Mouse (Mus musculus): ENCODE results near the gene Kcnq1.
A peak's percentile ranks its signal among the peaks of the same experiment; 100 is the strongest.

The Kcnq1 gene

GRCm38 (mm10) chr7:143124902-143125301 lies 18.7 kb downstream of the Kcnq1 start:
- no peaks in the 10 kb centered on the region for H3K36me3 ChIP-seq (ENCODE audit: insufficient read depth, low read length)
- peaks cover 66% of the 10 kb centered on the region for H3K4me1 ChIP-seq (replicated peaks; ENCODE audit: low read depth, low read length)
- TF ChIP-seq POU5F1 (IDR thresholded peaks at IDR 0.05; ENCODE audit: borderline replicate concordance, low read length): no peak
- TF ChIP-seq CTCF (conservative IDR thresholded peaks at IDR 0.05; ENCODE audit: low read length): no peak
- TF ChIP-seq NANOG (IDR thresholded peaks at IDR 0.05; ENCODE audit: borderline replicate concordance, low read length): no peak
- peak overlapping the region; percentile 64 for H3K4me3 ChIP-seq (replicated peaks; ENCODE audit: low read length)
- peaks cover 5% of the 10 kb centered on the region for H3K27me3 ChIP-seq (ENCODE audit: insufficient read depth, low read length)
- no peaks in the 10 kb centered on the region for H3K9me3 ChIP-seq (ENCODE audit: low read length)

- Histone ChIP-seq H3K9me3 (ENCODE audit: low read length) (no peaks in the 10 kb centered on the region), H3K4me3 (replicated peaks; ENCODE audit: low read length) (no peak overlapping the region), H3K36me3 (ENCODE audit: insufficient read depth, low read length) (no peaks in the 10 kb centered on the region), H3K4me1 (replicated peaks; ENCODE audit: low read depth, low read length) (no peaks in the 10 kb centered on the region), H3K27me3 (ENCODE audit: insufficient read depth, low read length) (peaks cover 43% of the 10 kb centered on the region)
- TF ChIP-seq NANOG (IDR thresholded peaks at IDR 0.05; ENCODE audit: borderline replicate concordance, low read length): no peak
- TF ChIP-seq CTCF (conservative IDR thresholded peaks at IDR 0.05; ENCODE audit: low read length): no peak
- TF ChIP-seq POU5F1 (IDR thresholded peaks at IDR 0.05; ENCODE audit: borderline replicate concordance, low read length): no peak
Observed at GRCm38 (mm10) chr7:143132815-143133214, 26.7 kb downstream of the Kcnq1 start.

- Histone ChIP-seq H3K4me1 (replicated peaks; ENCODE audit: low read depth, low read length) (no peaks in the 10 kb centered on the region), H3K9me3 (ENCODE audit: low read length) (no peaks in the 10 kb centered on the region), H3K4me3 (replicated peaks; ENCODE audit: low read length) (no peak overlapping the region), H3K36me3 (ENCODE audit: insufficient read depth, low read length) (no peaks in the 10 kb centered on the region), H3K27me3 (ENCODE audit: insufficient read depth, low read length) (peaks cover 58% of the 10 kb centered on the region)
- TF ChIP-seq NANOG (IDR thresholded peaks at IDR 0.05; ENCODE audit: borderline replicate concordance, low read length): no peak
- TF ChIP-seq CTCF (conservative IDR thresholded peaks at IDR 0.05; ENCODE audit: low read length): no peak
- TF ChIP-seq POU5F1 (IDR thresholded peaks at IDR 0.05; ENCODE audit: borderline replicate concordance, low read length): no peak
Observed at GRCm38 (mm10) chr7:143136125-143136524, 30.0 kb downstream of the Kcnq1 start.

DNA sequence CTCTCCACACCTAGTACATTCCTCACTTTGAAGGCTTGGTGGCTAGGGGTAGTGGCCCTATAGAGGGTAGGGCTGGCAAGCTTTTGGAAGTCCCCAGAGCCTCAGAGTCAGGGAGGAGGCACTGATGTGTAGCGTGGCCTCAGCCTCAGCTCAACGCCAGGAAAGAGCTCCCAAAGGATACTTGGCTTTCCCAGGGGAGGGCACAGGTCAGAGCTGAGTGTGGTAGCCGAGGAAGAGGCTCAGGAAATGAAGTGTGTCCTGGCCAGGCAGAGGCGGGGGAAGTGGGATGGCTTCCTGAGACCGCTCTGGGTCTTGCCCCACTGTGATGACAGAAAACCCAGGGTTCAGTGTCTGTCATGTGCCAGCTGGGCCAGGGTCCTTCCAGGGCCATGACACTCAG lies 30.4 kb downstream of the Kcnq1 start:
- H3K4me3 ChIP-seq (replicated peaks; ENCODE audit: low read length): no peak overlapping the region
- H3K4me1 ChIP-seq (replicated peaks; ENCODE audit: low read depth, low read length): no peaks in the 10 kb centered on the region
- H3K27me3 ChIP-seq (ENCODE audit: insufficient read depth, low read length): peaks cover 60% of the 10 kb centered on the region
- H3K9me3 ChIP-seq (ENCODE audit: low read length): no peaks in the 10 kb centered on the region
- no peaks in the 10 kb centered on the region for H3K36me3 ChIP-seq (ENCODE audit: insufficient read depth, low read length)
- TF ChIP-seq NANOG (IDR thresholded peaks at IDR 0.05; ENCODE audit: borderline replicate concordance, low read length): no peak
- TF ChIP-seq CTCF (conservative IDR thresholded peaks at IDR 0.05; ENCODE audit: low read length): no peak
- no peak for TF ChIP-seq POU5F1 (IDR thresholded peaks at IDR 0.05; ENCODE audit: borderline replicate concordance, low read length)

DNA sequence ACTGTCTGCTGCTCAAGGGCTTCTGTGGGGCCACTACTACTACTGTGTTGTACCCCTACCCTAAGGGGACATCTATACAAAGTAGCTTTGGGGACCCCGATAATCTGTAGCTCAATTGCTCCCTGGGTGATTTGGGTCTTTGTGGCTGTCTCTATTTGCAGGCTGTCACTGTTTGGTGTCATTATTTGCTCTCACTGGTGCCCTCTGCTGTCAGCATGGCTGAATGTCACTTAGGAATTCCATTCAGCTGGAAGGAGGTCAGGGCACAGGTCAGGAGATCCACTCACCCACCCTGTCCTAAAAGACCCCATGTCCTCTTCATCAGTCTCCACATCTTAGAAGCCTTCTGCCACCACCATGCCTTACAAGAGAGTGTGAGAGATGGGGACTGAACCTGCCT lies 32.6 kb downstream of the Kcnq1 start:
- no peaks in the 10 kb centered on the region for H3K36me3 ChIP-seq (ENCODE audit: insufficient read depth, low read length)
- TF ChIP-seq NANOG (IDR thresholded peaks at IDR 0.05; ENCODE audit: borderline replicate concordance, low read length) (no peak), CTCF (conservative IDR thresholded peaks at IDR 0.05; ENCODE audit: low read length) (peak; percentile 69), POU5F1 (IDR thresholded peaks at IDR 0.05; ENCODE audit: borderline replicate concordance, low read length) (no peak)
- no peak overlapping the region for H3K4me3 ChIP-seq (replicated peaks; ENCODE audit: low read length)
- no peaks in the 10 kb centered on the region for H3K9me3 ChIP-seq (ENCODE audit: low read length)
- no peaks in the 10 kb centered on the region for H3K4me1 ChIP-seq (replicated peaks; ENCODE audit: low read depth, low read length)
- peaks cover 68% of the 10 kb centered on the region for H3K27me3 ChIP-seq (ENCODE audit: insufficient read depth, low read length)

- H3K4me1 ChIP-seq (replicated peaks; ENCODE audit: low read depth, low read length): no peaks in the 10 kb centered on the region
- H3K27me3 ChIP-seq (ENCODE audit: insufficient read depth, low read length): peaks cover 69% of the 10 kb centered on the region
- TF ChIP-seq CTCF (conservative IDR thresholded peaks at IDR 0.05; ENCODE audit: low read length) (no peak), NANOG (IDR thresholded peaks at IDR 0.05; ENCODE audit: borderline replicate concordance, low read length) (no peak), POU5F1 (IDR thresholded peaks at IDR 0.05; ENCODE audit: borderline replicate concordance, low read length) (no peak)
- no peaks in the 10 kb centered on the region for H3K36me3 ChIP-seq (ENCODE audit: insufficient read depth, low read length)
- H3K9me3 ChIP-seq (ENCODE audit: low read length): no peaks in the 10 kb centered on the region
- no peak overlapping the region for H3K4me3 ChIP-seq (replicated peaks; ENCODE audit: low read length)
Observed at GRCm38 (mm10) chr7:143139932-143140331, 33.8 kb downstream of the Kcnq1 start.

DNA sequence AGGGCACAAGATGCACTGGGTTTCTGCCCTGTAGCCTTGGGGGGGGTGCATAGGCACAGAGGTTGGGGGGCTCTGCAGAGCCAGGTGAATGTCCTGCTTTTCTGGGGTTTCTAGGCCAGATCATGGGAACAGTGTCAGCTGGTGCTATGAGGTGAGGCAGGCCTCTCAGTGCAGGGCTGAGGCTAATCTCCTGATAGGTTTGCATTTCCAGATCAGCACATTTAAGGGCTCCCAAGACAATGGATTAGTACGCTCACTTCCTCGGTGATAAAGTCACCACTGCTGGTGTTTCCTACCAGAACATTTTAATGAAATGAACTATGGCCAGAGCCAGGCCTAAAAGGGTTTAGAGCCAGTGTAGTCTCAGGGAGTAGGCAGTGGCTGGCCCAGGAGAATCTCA lies 36.5 kb downstream of the Kcnq1 start:
- Histone ChIP-seq H3K9me3 (ENCODE audit: low read length) (no peaks in the 10 kb centered on the region), H3K27me3 (ENCODE audit: insufficient read depth, low read length) (peaks cover 71% of the 10 kb centered on the region), H3K4me1 (replicated peaks; ENCODE audit: low read depth, low read length) (no peaks in the 10 kb centered on the region), H3K4me3 (replicated peaks; ENCODE audit: low read length) (no peak overlapping the region), H3K36me3 (ENCODE audit: insufficient read depth, low read length) (no peaks in the 10 kb centered on the region)
- no peak for TF ChIP-seq NANOG (IDR thresholded peaks at IDR 0.05; ENCODE audit: borderline replicate concordance, low read length)
- TF ChIP-seq POU5F1 (IDR thresholded peaks at IDR 0.05; ENCODE audit: borderline replicate concordance, low read length): no peak
- no peak for TF ChIP-seq CTCF (conservative IDR thresholded peaks at IDR 0.05; ENCODE audit: low read length)

DNA sequence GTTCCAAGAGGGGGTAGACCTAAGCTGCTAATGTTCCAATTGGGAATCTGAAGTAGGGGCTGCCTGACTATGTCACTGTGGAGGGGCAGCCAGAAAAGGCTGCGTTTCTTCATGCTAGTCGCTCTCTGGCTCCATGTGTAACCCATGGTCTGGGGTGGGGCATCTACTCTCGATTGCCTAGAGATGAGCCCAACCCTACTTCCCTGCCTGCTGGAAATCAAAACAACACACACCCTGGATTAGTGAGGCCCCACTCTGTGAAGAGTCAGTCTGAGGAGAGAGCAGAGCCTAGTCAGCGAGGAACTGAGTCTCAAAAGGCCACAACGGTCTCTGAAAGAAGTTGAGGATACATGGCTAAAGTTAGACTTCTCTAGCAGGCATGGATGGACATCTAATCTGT lies 40.9 kb downstream of the Kcnq1 start:
- TF ChIP-seq NANOG (IDR thresholded peaks at IDR 0.05; ENCODE audit: borderline replicate concordance, low read length): no peak
- Histone ChIP-seq H3K27me3 (ENCODE audit: insufficient read depth, low read length) (peaks cover 81% of the 10 kb centered on the region), H3K4me1 (replicated peaks; ENCODE audit: low read depth, low read length) (no peaks in the 10 kb centered on the region), H3K4me3 (replicated peaks; ENCODE audit: low read length) (no peak overlapping the region), H3K9me3 (ENCODE audit: low read length) (no peaks in the 10 kb centered on the region), H3K36me3 (ENCODE audit: insufficient read depth, low read length) (no peaks in the 10 kb centered on the region)

GRCm38 (mm10) chr7:143151171-143151570 lies 45.0 kb downstream of the Kcnq1 start:
- Histone ChIP-seq H3K27me3 (ENCODE audit: insufficient read depth, low read length) (peaks cover 72% of the 10 kb centered on the region), H3K36me3 (ENCODE audit: insufficient read depth, low read length) (no peaks in the 10 kb centered on the region), H3K4me1 (replicated peaks; ENCODE audit: low read depth, low read length) (peaks cover 25% of the 10 kb centered on the region), H3K4me3 (replicated peaks; ENCODE audit: low read length) (no peak overlapping the region), H3K9me3 (ENCODE audit: low read length) (no peaks in the 10 kb centered on the region)
- TF ChIP-seq POU5F1 (IDR thresholded peaks at IDR 0.05; ENCODE audit: borderline replicate concordance, low read length): no peak
- TF ChIP-seq CTCF (conservative IDR thresholded peaks at IDR 0.05; ENCODE audit: low read length): peak; percentile 57
